Mouse (Mus musculus) cortical plate, adult 2 months (tissue): Measurements from ENCODE around the gene Ell.
A peak's percentile ranks its signal among the peaks of the same experiment; 100 is the strongest.

Source experiments
- CTCF ChIP-seq: fragments of 200-500 bp; IDR thresholded peaks from 2 replicates; pipeline ENCODE4 v1.5.1; 2011; ENCODE audit warnings: mild to moderate bottlenecking, control low read depth, low read length; ENCODE audit not compliant: insufficient read depth; ENCODE audit errors: extremely low read depth
- POLR2A ChIP-seq: fragments of 200-500 bp; IDR thresholded peaks from 2 replicates; pipeline ENCODE4 v1.6.1; 2011; ENCODE audit warnings: mild to moderate bottlenecking, low read length, control low read depth; ENCODE audit not compliant: insufficient read depth; ENCODE audit errors: extremely low read depth

- TF ChIP-seq POLR2A, result peak; percentile 32; the same call in 1 of the 2 replicates
- TF ChIP-seq CTCF, result peak; percentile 56
These were observed 59.0 kb downstream of the Ell start for GRCm38 (mm10) chr8:70598283-70598682.
